Mouse (Mus musculus) megakaryocyte progenitor cell, adult 5-6 weeks (primary cell): ENCODE measurements around the gene Tmem201. TPM values are rescaled to one million over a fixed set of nuclear protein-coding genes. Genes with fewer than 3 reads are reported as not detected.
"Not testable (repeated sequence)": the region's sequence is repeated elsewhere in the genome, so short reads cannot be mapped to it uniquely, and the experiment has no call there.

Experiments used
- ATAC-seq: replicated peaks from 2 replicates; pipeline ENCODE4 v1.8.0; 2016; ENCODE audit warnings: mild to moderate bottlenecking, moderate TSS enrichment, inconsistent platforms; ENCODE audit not compliant: poor library complexity
- total RNA-seq, 2 experiments: library from RNA; stranded (forward) in 1 of 2; stranded (reverse) in 1 of 2; fragments of 157-497, 149-512 nt in 1 of 2; fragments of 200-1000 nt in 1 of 2; gene quantifications; 2 replicates each; pipeline versions ENCODE4 v1.2.3 to v1.2.4; 2015 to 2017

Gene Tmem201
- total RNA-seq, 2 experiments from 2014 or later: 8.5 to 10.9 TPM

DNA sequence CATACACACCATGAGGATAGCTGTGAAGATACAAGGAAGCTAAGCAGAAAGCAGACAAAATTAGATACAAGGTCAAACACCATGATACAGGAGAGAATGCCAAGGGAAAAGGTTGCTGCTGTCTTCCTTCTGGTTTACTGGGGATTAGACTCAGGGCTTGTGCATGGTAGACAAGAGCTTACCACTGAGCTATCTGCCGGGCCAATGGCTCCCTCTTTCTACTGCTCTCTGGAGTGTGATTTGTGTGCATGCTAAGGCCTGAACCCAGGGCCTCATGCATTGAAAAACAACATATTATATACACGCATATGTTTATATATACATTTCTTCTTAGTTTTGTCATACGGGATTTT, 11.8 kb upstream of the Tmem201 start:
- ATAC-seq: not testable (repeated sequence)

DNA sequence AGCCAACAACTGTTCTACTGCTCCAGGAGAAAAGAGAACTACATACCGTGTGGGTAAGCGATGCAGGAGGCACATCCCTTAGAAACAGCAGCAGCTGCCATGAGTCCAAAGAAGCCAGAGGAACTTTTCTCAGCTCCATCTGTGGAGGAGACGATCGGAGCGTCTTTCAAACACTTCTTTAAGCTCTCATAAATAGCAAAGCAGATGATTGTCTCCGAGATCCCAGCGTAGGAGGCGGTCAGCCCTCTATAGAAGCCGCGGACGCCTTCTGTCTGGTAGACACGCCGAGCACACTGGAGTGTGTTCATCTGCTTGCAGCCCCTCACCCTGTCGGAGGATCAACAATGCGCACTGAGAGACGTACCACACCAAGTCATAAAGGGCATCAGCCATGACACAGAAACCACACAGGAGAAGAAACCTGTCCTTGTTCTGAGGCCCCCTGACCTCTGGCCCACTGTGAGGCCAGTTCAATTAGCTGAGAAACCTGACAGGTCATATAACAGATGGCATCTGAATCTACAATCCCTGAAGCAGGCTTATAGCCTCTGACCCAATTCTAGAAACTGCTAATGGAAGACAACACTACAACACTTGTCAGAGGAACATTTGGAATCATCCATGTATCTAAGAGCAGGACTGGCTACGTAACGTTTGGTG, 11.3 kb upstream of the Tmem201 start:
- no peak for ATAC-seq

DNA sequence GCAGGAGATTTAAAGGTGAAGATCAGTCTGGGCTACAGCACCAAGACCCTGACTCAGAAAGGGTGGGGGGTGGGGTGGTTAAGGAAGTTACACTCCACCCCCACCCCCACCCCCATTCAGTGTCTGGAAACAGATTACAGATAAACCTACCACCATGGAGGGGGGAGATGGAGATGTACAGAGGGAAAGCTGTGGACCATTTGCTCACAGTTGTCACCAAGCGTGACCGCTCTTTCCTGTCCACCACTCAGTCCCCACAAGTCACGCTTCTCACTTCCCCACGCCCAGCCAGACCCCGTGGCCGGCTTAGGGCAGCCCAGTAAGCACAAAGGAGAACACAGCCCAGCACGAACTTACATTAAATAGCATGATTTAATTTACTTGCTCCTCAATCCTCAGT, 6.3 kb upstream of the Tmem201 start:
- no peak for ATAC-seq

DNA sequence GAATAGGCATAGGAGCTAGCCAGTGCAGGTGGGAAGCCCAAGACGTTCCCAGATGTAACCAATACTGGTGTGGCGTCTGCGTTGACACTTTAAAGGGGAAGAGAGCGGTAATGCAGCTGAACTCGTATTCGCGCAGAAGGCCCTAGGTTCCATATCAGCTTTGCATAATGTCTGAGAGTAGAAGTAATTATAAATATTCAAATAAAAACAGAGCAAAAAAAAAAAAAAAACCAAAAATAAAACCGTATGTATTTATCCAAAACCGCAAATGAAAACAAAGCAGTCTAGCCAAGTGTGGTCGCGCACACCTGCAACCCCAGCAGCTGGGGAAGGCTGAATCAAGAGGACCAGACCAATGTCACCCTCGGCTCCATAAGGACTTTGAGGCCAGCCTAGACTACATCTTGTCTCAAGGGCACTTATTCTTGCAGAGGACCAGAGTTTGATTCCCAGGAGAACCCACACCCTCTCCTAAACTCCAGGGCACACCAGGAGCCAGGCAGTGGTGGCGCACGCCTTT, 4.2 kb upstream of the Tmem201 start:
- no peak for ATAC-seq

DNA sequence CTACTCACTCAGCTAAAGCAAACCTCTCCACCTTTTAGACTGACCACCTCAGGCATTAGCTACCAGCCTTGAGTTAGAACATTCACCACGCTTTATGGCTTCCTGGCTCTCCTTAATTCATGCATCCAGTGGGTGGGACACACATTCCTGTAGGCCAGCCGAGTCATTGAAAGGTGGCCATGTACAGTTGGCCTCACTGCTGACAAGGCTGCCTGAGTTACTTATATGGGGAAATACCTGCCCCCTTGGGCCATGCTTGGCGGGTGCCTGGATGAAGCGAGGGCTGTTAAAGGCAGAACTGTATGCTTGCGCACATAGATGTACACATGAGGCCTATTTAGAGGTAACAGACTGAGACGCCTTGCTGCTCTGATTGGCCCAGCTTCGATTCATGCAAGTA, 2.5 kb upstream of the Tmem201 start:
- ATAC-seq: no peak

DNA sequence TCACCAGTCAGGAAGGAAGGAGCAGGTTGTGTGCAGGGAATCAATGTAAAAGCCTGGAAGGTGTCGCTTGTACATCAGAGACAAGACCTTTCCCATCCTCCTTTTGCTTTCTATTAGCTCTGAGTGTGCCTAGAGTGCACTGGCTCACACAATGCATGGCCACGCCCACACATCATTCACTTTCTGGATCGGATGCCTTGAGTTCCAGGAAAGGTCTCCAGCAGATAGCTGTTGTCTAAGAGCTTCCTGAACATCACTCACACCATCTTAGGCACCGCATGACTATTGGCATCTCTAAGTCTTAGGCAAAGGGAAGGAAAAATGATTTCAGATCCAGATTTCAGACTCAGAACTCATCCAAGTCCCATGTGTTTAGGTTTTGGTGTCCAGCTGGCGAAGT, 1.6 kb upstream of the Tmem201 start:
- ATAC-seq: no peak

DNA sequence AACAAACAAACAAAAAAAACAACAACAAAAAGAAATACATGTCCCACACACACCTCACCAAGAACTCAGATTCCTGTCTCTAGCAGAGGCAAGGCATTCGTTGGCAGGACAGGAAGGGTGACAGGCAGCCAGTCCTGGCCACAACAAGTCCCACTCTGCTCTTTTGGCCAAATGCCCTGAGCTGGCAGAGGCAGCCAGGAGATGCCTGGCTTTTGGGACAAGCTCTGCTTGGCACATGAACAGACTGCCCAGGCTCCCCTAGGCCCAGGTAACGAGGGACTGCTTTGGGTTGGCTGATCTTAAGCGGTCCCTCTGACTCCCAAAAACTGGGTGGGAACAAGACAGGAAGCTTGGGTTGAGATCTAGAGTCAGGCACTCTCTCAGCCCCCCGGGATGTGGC, 1.3 kb downstream of the Tmem201 start:
- ATAC-seq: no peak

DNA sequence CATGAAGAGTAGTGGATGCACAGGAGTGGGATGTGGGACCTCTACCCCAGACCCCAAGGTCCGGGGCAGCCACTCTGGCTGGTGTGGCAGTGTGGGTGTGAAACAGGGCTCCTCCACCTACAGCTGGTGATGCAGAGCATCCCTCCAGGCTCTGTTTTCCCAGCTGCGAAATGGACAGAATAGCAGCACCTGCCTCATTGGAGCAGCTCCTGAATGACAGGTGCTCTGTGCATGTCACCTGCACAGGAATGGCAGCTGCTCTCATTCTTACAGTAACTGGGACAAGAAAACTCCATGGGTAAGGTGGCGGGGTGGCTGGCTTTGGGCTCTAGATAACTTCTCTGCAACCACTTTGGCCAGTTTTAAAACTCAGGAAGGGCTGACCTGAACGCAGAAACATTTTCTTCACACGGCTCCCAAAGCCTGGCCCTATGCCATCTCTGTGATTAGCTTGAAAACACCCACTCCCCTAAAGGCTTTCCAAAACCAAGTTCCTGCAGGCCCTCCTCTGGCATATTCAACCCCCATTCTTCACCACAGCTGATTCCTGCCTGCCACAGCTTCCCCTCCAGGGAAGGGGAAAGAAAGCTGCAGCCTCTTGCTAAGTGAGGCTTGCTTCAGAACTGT, 2.1 kb downstream of the Tmem201 start:
- no peak for ATAC-seq

DNA sequence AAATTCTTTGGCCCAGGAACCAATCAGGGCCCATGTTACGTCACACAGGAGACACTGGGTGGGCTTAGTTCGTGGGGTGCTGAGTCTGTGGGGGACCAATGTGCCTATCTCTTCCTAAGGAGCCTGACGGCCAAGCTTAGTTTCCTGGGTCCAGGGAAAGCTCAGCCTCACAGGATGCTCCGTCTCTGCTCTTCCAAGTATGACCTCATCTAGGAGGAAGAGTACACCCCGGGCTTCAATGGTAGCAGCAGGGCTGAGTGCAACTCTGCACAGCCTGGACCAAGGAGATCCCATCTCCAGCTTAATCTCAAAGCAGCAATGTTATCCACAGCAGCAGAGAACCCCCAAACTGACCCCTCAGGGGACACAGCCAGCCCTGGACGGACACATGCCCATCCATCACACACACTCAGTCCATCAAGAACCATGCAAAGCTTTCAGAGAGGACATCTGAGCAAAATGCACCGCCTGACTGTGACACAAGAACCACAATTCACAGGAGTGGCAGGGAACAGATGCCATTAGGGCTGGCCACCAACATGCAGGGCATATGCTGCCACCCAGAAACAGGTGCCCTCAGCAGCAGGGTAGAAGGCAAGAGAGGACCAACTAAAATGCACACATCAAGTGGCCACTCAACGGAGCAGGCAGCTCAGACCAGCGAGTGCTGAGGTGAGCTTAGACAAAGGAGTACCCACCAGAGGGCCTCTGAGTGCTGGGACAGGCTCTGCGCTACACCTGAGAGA, 2.9 kb downstream of the Tmem201 start:
- no peak for ATAC-seq

DNA sequence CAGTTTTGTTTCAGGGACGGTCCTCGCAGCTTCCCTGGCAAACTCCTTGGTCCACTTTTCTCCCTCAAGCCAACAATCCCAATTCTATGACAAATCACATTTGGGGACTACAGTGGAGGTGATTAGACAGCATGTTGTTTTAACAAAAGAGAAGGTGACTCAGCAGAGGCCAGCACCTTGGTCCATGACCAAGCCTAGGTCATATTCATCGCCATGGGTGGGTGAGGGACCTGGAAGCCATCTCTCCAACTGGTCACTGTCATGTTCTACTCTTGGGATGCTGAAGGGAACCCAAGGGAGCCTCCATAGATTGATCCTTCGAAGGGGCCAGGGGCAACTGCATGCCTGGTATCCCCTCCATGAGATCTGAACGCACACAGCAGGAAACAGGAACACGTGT, 3.6 kb downstream of the Tmem201 start:
- ATAC-seq: no peak

DNA sequence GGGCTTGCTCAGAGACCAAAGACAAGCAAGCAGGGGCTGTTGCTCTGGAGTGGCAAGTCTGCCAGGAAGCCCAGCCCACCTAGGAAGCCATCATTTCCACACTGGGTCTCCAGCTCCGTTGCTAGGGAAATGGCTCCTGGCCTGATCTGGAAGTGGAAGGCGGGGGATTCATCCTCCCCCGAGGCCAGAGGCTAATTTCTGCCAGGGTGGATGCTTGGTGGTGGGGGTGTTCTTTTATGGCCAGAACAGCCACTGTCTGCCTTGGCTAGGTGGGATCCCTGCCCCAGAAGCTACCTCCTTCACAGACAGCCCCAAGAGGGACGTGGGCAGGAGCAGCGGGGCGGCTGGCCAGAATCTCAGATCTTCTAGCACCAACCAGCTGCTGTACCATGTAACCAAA, 4.1 kb downstream of the Tmem201 start:
- no peak for ATAC-seq

DNA sequence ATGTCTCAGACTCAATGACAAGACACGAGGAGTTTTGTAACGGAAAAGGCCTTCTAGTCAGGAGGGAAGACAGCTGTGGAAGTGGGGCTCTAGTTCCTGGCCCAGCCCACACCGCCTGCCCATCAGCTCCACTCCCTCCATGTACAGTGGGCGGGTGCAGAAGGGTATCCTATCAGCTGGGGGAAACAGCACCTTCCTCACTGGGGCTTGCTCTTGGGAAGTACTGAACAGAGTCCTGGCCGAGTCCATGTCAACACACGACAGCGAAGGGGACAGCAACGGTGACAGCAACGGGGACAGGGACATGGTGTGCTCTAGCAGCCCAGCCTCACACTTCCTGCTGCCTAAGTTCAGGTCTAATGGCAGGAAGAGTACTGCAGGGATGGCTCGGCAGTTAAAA, 5.0 kb downstream of the Tmem201 start:
- 0 out of 2 replicates have a peak, but pooled peaks have one; percentile 13 for ATAC-seq

DNA sequence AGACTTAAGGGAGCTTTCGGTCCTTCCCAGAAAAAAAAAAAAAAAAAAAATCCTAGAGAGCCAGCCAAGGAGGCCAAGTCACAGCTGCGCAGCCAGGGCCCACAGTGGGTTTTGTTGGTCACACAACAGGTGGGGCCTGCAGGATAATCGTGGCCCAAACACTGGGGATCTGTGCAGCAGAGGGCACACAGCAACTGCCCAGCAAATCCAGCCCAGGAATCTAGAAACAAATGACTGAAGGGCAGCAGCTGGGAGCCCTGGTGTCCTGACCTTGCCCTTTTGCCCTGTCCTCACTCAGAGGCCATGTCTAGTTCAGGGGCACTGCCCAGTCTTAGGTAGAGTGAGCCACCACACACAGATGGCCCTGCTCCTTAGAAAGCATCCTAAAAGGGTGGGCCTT, 5.5 kb downstream of the Tmem201 start:
- no peak for ATAC-seq

DNA sequence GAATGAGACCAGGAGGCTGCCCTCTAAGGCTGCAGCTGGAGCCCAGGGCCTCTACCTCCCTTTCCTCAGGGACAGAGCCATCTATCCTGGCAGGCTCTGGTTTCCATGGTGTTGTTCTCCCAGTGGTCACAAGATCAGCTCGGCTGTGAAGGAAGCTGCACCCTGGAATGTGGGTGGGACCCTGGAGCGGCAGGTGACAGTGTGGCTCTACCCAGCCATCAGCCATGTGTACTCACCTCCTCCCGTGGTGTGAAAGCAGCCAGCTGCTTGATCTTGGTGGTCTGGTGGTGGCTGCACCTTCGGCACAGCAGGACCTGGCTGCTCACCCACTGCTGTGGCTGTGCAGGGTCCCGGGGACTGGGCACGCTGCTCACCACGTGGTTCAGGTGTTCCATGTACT, 7.0 kb downstream of the Tmem201 start:
- no peak for ATAC-seq

DNA sequence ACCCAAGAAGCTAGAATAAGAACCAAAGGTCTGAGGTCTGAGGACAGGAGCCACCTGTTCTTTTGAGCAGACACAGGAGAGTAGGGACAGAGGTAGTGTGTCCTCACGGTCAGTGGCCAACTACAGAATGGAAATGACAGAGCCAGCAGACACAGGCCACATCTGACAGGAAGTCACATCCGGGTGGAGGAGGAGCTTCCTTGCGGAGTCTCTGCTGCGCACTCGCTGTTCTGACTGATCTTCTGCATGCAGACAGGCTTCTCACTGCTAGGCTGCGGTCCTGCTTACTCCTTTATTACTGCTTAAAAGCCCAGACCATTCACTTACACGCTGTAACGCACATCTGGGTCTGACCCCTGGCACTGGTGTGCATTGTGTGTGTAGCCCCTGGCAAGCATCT, 9.0 kb downstream of the Tmem201 start:
- no peak for ATAC-seq

DNA sequence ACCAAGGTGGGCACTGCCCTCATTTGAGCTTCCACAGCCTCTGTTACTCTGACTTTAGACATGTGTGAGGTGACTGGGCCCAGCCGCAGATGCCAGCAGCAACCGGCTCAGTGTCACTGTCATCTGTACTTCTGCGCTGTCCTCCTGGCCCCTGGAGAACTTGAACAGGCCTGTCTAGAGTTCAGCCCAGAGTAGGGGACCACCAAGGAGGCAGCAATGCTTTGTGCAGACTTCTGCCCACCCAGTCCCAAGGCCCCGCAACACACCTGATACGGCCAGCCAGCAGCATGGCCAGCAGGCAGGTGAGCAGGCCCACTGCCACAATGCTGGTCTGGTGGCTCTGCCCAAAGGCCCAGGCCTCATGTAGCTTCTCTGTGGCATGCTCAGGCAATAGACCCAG, 10.2 kb downstream of the Tmem201 start:
- ATAC-seq: no peak

DNA sequence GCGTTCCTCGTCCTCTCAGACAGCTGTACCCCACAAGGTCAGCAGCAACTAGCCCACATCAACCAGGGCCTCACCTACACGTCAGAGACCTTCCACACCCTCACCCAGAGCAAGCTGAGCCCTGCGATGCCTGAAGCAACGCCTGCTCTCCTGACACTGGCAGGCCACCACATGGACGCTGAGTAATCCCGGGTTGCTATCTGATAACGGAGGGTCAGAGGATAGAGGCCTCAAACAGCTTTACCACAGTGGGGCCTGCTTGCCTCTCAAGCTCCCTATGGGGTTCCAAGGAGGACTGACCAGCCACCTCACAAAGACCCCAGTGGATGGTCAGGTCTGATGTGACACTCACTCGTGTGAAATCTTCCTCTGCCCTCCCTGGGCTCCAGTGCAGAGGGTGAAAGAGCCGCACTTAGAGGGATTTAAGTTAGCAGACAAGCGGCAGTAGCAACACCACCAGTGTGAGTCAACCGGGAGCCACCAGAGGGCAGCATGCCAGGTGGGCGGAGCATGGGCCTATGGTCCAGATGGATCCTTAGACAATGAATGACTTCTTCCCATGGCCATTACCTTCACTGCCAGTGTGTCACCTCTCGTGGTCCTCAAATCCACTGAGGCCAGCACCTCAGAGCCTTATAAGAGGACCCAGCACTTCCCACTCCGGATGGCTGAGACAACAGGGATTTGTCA, 12.0 kb downstream of the Tmem201 start:
- peak; percentile 74 for ATAC-seq

DNA sequence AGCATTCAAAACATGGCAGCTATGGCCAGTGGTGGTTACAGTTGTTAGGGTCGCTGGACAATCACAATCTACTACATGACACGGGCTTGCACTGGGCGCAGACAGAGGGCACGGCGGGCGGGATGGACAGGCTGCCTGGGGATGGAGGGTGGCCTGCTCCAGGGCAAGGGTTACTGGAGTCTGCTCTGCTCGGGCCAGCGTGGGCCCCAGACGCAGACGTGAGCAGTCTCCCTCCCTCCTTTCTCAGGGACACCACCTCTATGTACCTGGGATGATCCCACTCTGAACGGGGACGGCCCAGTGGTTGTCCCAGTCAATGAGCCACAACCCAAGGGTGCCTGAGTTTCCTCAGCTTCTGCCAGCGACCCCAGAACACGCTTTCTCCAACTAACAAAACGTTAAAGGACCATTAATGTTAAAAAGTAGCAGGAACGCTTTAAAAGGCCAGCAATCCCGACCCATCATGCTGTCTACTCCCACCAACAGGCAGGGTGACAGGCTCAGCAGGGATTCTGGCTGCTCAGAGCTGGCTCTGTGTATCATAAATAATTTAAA, 12.9 kb downstream of the Tmem201 start:
- ATAC-seq: no peak

DNA sequence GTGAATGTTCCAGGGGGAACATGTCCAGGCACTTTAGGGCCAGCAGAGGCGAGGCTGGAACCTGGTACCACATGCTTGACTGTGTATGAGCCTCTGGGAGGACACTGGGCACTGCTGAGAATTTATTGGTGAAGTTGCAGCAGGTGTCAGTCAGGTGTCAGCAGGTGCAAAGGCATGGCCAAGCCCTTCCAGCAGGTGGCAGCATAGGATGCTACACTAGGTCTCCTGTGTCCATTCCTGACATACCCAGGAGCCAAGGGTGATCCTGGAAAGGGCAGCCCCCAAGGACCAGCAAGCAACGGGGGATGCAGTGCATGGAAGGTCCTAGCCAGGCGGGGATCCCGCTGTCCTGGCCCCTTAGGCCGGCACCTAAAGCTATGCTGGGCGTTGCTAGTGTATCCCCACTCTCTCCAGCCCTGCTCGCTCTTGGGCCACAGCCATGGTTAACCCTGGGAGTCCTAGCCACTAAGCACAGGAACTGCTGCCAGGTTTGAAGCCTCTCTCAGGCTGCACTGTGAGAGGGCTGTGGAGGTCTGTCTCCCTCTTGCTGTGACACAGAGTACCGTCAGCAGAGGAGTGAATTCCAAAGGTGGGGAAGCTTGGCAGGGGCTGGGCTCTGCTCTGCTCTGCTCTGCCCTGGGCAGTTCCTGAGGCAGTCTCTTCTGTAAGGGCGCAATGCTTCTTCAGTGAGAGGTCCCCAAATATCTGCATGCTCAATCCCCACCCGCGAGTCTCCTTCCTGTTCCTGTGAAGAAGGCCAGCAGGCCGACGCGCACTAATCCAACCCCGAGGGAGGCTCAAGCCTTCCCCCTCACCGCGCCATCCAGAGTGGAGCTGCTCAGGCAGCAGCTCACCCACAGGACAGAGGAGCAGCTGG, 13.8 kb downstream of the Tmem201 start:
- peak; percentile 32; the same call in 1 of the 2 replicates for ATAC-seq

DNA sequence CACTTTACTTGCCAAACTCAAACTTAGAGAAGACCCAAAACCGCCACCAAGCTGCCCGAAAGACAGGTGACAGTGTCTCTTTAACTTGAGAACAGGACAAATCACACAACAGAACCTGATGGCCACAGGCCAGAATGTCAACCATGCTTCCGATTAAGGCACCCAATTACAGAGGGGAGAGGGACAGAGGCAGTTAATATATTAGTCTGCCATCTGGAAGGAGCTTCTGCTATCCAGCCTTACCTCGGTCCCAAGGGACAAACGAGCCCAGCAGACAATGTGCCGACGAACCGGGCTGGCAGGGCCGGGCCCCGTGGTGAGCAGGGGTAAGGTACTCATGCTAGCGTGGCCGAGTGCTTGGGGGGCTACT, 14.8 kb downstream of the Tmem201 start:
- no peak for ATAC-seq
